ENCODE assay signal across 14 mouse cellular contexts in the genomic region with DNA sequence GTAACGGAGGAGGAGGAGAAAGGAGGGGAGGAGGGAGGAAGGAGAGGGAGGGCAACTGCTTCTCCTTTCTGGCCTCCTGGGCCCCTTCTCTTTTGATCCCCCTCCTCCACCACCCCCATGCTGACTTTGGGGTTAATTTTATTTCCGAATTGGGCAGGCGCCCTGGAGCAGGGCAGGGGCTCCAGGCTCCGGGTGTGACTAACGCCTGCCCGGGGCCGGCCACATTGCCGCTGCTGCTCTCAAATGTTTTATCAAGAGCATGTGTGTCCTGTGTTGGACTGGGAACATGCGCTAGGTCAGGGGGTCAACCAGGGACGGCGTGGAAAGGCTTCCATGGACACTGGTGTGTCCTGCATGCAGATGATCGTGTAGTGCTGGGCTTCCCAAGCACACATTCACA.
"Had no signal": no experiment of that assay in that cellular context is flagged by ENCODE, and none has a peak within 500 bp of the region (broad histone marks: within the 10 kb centered on the region; RNA-seq: fewer than 3 reads in every experiment).

No protein-coding gene starts in this region.

- H3K4me3 ChIP-seq: layer of hippocampus, adult 2 months; liver, embryonic 13.5 days; midbrain, embryonic 12.5 days; midbrain, embryonic 15.5 days; neural tube, embryonic 13.5 days had no signal

- DNase-seq: kidney, adult 2 months; kidney, postnatal 25 days; left cerebral cortex, postnatal 4 days; liver, embryonic 13.5 days; lung, adult 2 months; thymus, adult 18-20 months; thymus, postnatal 14 days; thymus, postnatal 4 days had no signal

- H3K4me1 ChIP-seq: liver, embryonic 13.5 days; midbrain, embryonic 12.5 days; neural tube, embryonic 13.5 days had no signal

- H3K27ac ChIP-seq: kidney, postnatal 0 days; layer of hippocampus, adult 2 months; liver, embryonic 13.5 days; macrophage; midbrain, embryonic 12.5 days; midbrain, embryonic 15.5 days; neural tube, embryonic 13.5 days had no signal

- H3K36me3 ChIP-seq: liver, embryonic 13.5 days; midbrain, embryonic 15.5 days; neural tube, embryonic 13.5 days had no signal

- H3K9me3 ChIP-seq: liver, embryonic 13.5 days; midbrain, embryonic 12.5 days; midbrain, embryonic 15.5 days; neural tube, embryonic 13.5 days had no signal

- H3K9ac ChIP-seq: liver, embryonic 13.5 days; midbrain, embryonic 12.5 days; midbrain, embryonic 15.5 days; neural tube, embryonic 13.5 days had no signal

- H3K27me3 ChIP-seq: liver, embryonic 13.5 days; midbrain, embryonic 15.5 days; neural tube, embryonic 13.5 days had no signal

- H3K4me2 ChIP-seq: liver, embryonic 13.5 days; midbrain, embryonic 12.5 days; midbrain, embryonic 15.5 days; neural tube, embryonic 13.5 days had no signal

- ATAC-seq: midbrain, embryonic 15.5 days had no signal
